Mouse (Mus musculus): ENCODE measurements around the gene Tmem47.

DNA sequence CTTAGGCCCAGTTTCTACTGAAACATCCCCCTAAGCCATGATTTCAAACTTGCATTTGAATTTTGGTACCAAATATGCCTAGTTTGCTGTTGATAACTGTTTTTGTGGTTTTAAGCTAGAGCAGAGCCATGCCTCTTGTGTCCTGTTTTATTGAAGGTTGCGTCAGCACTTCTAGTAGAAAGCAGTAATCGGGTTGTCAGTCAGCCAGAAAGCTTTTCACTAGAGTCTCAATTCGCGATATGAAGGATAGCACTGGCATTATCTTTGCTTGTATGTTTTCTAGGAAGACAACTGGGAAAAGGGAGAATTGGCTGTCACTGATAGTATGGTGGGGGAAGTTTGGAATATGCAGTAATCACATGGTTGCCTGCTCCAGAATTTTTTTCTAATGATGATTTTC lies 3.3 kb downstream of the Tmem47 start:
- TF ChIP-seq EP300 (IDR thresholded peaks at IDR 0.05): no peak
- TF ChIP-seq CTCF (IDR thresholded peaks at IDR 0.05): no peak
